Mouse (Mus musculus): ENCODE results near the gene Pdcd4. TPM values are rescaled to one million over a fixed set of nuclear protein-coding genes. Genes with fewer than 3 reads are reported as not detected.
"Not testable (repeated sequence)": the region's sequence is repeated elsewhere in the genome, so short reads cannot be mapped to it uniquely, and the experiment has no call there.

Gene Pdcd4
- total and polyA plus RNA-seq, 2 experiments from 2014 or later, result 19.5 to 96.7 TPM

DNA sequence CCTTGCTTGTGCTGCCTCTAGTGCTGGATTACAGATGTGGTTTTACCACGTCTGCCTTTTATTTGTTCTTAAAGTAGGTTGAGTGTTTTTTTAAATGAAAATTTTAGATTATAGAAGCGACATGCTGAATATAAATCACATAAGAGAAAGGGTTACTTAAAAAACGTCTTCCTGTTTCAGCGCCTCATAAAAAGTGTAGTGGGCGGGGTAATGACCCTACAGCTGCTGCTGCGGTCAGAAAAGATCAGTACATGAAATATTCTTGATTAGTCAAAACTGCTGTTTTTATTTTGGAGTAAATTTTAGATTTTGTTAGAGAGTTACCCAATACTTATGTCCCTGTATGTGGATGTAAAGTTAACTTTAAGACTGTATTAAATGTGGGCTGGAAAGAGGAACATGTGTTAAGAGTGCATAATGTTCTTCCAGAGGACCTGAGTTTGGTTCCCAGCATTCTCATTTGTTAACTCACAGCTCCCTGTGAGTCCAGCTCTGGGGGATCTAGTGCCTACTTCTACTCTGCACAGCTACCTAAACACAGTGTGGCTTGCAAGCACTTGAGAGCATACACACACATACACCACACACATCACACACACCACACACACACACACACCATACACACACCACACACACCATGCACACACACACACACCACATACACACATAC is 14.1 kb downstream of the Pdcd4 start:
- Histone ChIP-seq H3K9me3 (ENCODE audit: low read length) (no peaks in the 10 kb centered on the region), H3K36me3 (ENCODE audit: insufficient read depth, low read length) (peaks cover 7% of the 10 kb centered on the region; the same call in 1 of the 2 replicates), H3K27me3 (ENCODE audit: insufficient read depth, low read length) (no peaks in the 10 kb centered on the region), H3K4me2 (ENCODE audit: low read depth, low read length, poor library complexity, severe bottlenecking) (0 out of 2 replicates have a peak overlapping the region, but pooled peaks have one; percentile 18), H3K9ac (replicated peaks; ENCODE audit: low read length, poor library complexity, severe bottlenecking) (no peak overlapping the region), H3K4me1 (ENCODE audit: insufficient read depth, low read length) (peaks cover 5% of the 10 kb centered on the region; the same call in 1 of the 2 replicates), H3K27ac (ENCODE audit: low read depth, low read length) (no peak overlapping the region), H3K4me3 (ENCODE audit: low read depth, low read length) (no peak overlapping the region)
- 72% methylated on average over 6 of the region's 6 CpGs for WGBS
- DNase-seq (ENCODE audit: low spot score), result no peak
- no peak for ATAC-seq (ENCODE audit: low FRiP score)
- no peak; the same call in 1 of the 2 replicates for TF ChIP-seq CTCF (IDR thresholded peaks at IDR 0.05)

DNA sequence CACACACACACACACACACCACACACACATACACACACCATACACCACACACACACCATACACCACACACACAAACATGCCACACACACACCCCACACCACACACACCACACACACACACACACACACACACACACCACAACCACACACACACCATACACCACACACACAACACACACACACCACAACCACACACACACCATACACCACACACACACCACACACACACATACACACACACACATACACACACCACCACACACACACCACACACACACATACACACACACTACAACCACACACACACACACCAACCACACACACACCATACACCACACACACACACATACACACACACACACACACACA is 14.7 kb downstream of the Pdcd4 start:
- H3K9me3 ChIP-seq (ENCODE audit: low read length); H3K4me2 ChIP-seq (ENCODE audit: low read depth, low read length, poor library complexity, severe bottlenecking); H3K9ac ChIP-seq (replicated peaks; ENCODE audit: low read length, poor library complexity, severe bottlenecking); DNase-seq (ENCODE audit: low spot score); H3K27me3 ChIP-seq (ENCODE audit: insufficient read depth, low read length); H3K27ac ChIP-seq (ENCODE audit: low read depth, low read length); H3K4me3 ChIP-seq (ENCODE audit: low read depth, low read length); ATAC-seq (ENCODE audit: low FRiP score); H3K4me1 ChIP-seq (ENCODE audit: insufficient read depth, low read length); H3K36me3 ChIP-seq (ENCODE audit: insufficient read depth, low read length): not testable (repeated sequence)

DNA sequence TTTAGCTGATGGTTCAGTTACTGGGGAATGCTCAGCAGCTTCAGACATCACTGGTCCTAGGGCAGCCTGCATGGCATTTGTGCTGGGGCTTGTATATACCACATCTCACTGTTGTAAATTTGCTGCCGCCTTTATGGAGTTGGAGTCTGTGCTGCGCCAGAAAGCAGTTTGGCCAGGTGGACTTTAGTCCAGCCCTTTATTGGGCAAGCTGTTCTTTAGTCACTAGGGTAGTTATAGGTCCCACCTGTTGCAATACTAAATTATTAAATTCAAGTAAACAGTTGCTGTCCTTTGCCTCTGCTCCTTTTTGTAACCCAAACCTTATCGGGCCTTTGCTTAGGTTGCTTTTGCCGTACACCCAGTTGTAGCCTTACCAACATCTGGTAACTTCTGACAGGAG is 22.9 kb downstream of the Pdcd4 start:
- Histone ChIP-seq H3K9ac (replicated peaks; ENCODE audit: low read length, poor library complexity, severe bottlenecking) (no peak overlapping the region), H3K9me3 (ENCODE audit: low read length) (no peaks in the 10 kb centered on the region), H3K4me2 (ENCODE audit: low read depth, low read length, poor library complexity, severe bottlenecking) (no peak overlapping the region), H3K4me3 (ENCODE audit: low read depth, low read length) (no peak overlapping the region), H3K36me3 (ENCODE audit: insufficient read depth, low read length) (peaks cover 56% of the 10 kb centered on the region), H3K27me3 (ENCODE audit: insufficient read depth, low read length) (no peaks in the 10 kb centered on the region), H3K4me1 (ENCODE audit: insufficient read depth, low read length) (no peaks in the 10 kb centered on the region), H3K27ac (ENCODE audit: low read depth, low read length) (no peak overlapping the region)
- ATAC-seq (ENCODE audit: low FRiP score) (no peak), DNase-seq (ENCODE audit: low spot score) (no peak)
- WGBS, result 100% methylated on average over 4 of the region's 4 CpGs
- TF ChIP-seq CTCF (IDR thresholded peaks at IDR 0.05), result no peak

DNA sequence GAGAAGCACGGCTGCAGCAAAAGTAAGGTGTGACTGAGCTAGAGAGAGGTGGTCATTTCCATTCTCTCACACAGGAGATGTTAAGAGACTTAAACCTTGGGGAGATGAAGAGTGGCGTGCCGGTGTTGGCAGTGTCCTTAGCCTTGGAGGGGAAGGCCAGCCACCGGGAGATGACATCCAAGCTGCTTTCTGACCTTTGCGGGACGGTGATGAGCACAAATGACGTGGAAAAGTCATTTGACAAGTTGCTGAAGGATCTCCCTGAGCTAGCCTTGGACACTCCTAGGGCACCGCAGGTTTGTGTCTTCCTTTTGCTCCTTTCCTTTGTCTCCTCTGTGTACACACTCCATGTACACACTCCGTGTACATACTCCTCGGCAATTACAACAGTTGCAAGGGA is 27.5 kb downstream of the Pdcd4 start:
- no peaks in the 10 kb centered on the region for H3K4me1 ChIP-seq (ENCODE audit: insufficient read depth, low read length)
- ATAC-seq (ENCODE audit: low FRiP score) (no peak), DNase-seq (ENCODE audit: low spot score) (no peak)
- no peak for TF ChIP-seq CTCF (IDR thresholded peaks at IDR 0.05)
- H3K27me3 ChIP-seq (ENCODE audit: insufficient read depth, low read length), result no peaks in the 10 kb centered on the region
- no peak overlapping the region for H3K4me3 ChIP-seq (ENCODE audit: low read depth, low read length)
- H3K9me3 ChIP-seq (ENCODE audit: low read length), result no peaks in the 10 kb centered on the region
- 93% methylated on average over 10 of the region's 10 CpGs for WGBS
- no peak overlapping the region for H3K4me2 ChIP-seq (ENCODE audit: low read depth, low read length, poor library complexity, severe bottlenecking)
- peaks cover 39% of the 10 kb centered on the region for H3K36me3 ChIP-seq (ENCODE audit: insufficient read depth, low read length)
- no peak overlapping the region for H3K27ac ChIP-seq (ENCODE audit: low read depth, low read length)
- H3K9ac ChIP-seq (replicated peaks; ENCODE audit: low read length, poor library complexity, severe bottlenecking), result no peak overlapping the region

DNA sequence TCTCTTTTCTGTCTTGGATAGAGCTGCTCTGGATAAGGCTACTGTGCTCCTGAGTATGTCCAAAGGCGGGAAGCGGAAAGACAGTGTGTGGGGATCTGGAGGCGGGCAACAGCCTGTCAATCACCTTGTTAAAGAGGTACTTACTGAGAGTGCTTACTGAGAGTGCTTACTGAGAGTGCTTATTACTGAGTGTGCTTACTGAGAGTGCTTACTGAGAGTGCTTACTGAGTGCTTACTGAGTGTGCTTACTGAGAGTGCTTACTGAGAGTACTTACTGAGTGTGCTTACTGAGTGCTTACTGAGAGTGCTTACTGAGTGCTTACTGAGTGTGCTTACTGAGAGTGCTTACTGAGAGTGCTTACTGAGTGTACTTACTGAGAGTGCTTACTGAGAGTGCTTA is 30.0 kb downstream of the Pdcd4 start:
- not testable (repeated sequence) for H3K4me2 ChIP-seq (ENCODE audit: low read depth, low read length, poor library complexity, severe bottlenecking); H3K4me1 ChIP-seq (ENCODE audit: insufficient read depth, low read length); H3K9ac ChIP-seq (replicated peaks; ENCODE audit: low read length, poor library complexity, severe bottlenecking); H3K9me3 ChIP-seq (ENCODE audit: low read length); H3K27me3 ChIP-seq (ENCODE audit: insufficient read depth, low read length); H3K27ac ChIP-seq (ENCODE audit: low read depth, low read length); DNase-seq (ENCODE audit: low spot score); H3K4me3 ChIP-seq (ENCODE audit: low read depth, low read length); ATAC-seq (ENCODE audit: low FRiP score)
- 90% methylated on average over 3 of the region's 3 CpGs for WGBS
- peaks cover 29% of the 10 kb centered on the region for H3K36me3 ChIP-seq (ENCODE audit: insufficient read depth, low read length)

DNA sequence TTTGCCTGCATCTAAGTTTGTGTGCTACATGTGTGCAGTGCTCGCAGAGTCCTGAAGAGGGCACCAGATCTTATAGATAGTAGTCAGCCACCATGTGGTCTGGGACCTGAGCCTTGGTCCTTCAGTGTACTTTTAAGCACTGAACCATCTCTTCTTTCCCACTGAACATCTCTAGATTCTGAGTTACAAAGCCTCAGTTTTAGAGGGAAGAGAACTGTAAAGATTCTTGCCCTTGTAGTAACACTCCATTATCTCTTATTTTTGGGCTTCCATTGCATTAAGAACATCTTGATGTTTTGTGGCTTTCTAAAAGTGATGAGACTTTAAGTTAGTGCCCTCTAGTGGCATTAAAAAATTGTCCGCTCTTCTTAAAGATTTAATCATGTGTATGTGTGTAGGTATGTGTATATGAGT is 33.3 kb downstream of the Pdcd4 start:
- Histone ChIP-seq H3K36me3 (ENCODE audit: insufficient read depth, low read length) (peaks cover 21% of the 10 kb centered on the region), H3K4me3 (ENCODE audit: low read depth, low read length) (no peak overlapping the region), H3K4me1 (ENCODE audit: insufficient read depth, low read length) (no peaks in the 10 kb centered on the region), H3K27me3 (ENCODE audit: insufficient read depth, low read length) (no peaks in the 10 kb centered on the region), H3K9ac (replicated peaks; ENCODE audit: low read length, poor library complexity, severe bottlenecking) (no peak overlapping the region), H3K4me2 (ENCODE audit: low read depth, low read length, poor library complexity, severe bottlenecking) (no peak overlapping the region), H3K27ac (ENCODE audit: low read depth, low read length) (no peak overlapping the region), H3K9me3 (ENCODE audit: low read length) (no peaks in the 10 kb centered on the region)
- 84% methylated on average over 2 of the region's 2 CpGs for WGBS
- TF ChIP-seq CTCF (IDR thresholded peaks at IDR 0.05), result peak; percentile 59
- DNase-seq (ENCODE audit: low spot score) (peak; percentile 80), ATAC-seq (ENCODE audit: low FRiP score) (no peak)

Measured in midbrain, postnatal 0 days (tissue).